Mouse (Mus musculus) embryonic fibroblast, embryonic 13.5 days (primary cell): ENCODE data around the gene Eif3g.

Experiments used
- CTCF ChIP-seq: IDR thresholded peaks from 2 replicates; pipeline ENCODE4 v1.5.1; 2011; ENCODE audit warnings: mild to moderate bottlenecking, control low read depth, low read length, moderate library complexity, borderline replicate concordance; ENCODE audit not compliant: insufficient read depth
- POLR2A ChIP-seq: IDR thresholded peaks from 2 replicates; pipeline ENCODE4 v1.6.1; 2011; ENCODE audit warnings: low read depth, mild to moderate bottlenecking, control low read depth, low read length, moderate library complexity

- TF ChIP-seq CTCF (no peak), POLR2A (no peak)
Measured at GRCm38 (mm10) chr9:20869246-20869645, 29.2 kb downstream of the Eif3g start.
